Mouse (Mus musculus) frontal cortex, postnatal 25 days (tissue): ENCODE data around the gene Nacc1.

Source experiments
- DNase-seq, 2 experiments: peaks; one replicate each; pipeline ENCODE4 v3.0.0; 2022; ENCODE audit warnings: low spot score in 2 of 2

The Nacc1 gene

DNA sequence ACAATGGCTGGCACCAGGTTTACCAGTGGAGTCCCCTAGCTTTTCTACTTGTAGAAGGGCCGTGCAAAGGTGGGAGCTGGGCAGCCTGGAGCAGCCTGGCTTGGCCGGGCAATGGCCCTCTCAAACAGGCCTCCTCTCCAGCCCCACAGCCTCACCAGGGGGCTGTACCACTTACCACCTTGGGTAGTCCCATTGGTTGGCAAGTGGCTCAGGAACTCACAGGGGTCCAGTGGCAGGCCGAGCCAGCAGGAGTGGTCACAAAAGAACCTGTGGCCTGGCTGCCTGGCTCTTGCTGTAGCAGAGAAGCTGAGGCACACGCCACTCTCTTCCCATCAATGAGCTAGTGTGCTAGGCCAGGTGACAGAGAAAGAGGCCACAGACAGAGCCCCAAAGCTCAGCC, 26.5 kb upstream of the Nacc1 start:
- DNase-seq, result no peak

DNA sequence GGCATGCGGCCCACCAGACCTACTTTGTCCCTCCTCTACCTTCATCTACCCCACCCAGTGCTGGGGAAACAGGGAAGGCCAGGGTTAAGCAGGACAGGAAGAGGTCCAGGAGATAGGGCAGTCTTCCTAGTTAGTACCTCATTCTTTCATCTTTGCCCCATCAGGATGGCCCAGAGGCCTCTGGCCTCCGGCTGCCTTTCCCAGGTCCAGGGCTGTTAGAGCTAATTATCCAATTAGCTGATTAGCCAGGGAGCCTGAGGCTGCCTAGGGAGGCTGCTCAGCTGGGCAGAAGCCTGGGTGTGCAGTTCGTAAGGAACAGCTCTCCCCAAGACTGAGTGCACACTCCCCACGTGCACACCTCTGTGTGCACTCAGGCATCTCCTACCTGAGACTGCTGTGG, 25.7 kb upstream of the Nacc1 start:
- DNase-seq, result no peak

DNA sequence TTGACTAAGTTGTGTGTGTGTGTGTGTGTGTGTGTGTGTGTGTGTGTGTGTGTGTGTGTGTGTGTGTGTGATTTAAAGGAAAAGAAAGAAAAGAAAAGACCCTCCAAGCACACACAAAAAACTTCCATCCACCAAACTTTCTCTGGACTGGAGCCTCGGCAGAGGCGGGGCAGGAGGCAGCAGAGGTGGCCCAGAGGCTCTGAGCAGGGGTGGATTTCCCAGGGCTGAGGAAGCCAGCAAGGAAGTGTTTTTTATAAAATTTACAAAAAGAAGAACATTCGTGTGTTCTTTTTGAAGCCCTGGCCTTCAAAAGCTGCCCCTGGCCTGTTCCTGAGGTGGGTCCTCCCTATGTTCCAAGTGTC, 25.1 kb upstream of the Nacc1 start:
- no peak for DNase-seq

DNA sequence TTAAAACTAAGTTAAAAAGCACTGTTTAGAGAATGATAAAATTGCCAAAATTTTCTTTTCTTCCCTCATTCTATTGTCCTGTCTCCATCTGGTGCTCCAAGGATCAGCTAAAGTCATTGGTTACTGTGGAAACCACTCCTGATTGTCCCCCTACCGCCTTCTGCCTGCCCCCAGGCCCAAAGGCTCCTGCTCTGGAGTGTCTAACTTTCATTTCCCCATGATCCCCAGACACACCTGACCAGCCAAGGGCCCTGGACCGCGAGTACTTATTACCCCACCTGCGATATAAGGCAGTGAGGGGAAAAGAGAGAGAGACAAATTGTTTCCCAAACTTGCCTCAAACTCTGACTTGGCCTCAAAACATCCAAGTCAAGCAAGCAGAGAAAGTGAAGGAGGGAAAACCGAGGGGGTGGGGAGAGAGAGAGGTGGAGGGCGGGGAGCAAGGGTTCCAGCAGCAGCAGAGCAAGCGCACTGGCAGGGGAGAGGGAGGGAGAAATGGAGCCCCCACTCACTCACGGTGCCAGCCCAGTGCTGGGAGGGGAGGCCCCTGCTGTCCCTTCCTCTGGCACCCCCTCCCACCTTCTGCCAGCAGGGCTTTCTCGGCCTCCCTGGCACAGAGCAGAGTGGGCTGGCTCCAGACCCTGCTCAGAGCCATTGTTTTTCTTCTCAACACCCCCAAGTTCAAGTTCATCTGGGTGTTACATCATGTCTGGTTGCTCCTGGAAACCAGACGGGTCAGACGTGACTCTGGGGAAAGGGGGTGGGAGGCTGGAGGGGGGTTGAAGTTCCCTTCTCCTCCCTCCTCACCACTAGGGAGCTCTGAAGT, 24.5 kb upstream of the Nacc1 start:
- DNase-seq, result no peak

DNA sequence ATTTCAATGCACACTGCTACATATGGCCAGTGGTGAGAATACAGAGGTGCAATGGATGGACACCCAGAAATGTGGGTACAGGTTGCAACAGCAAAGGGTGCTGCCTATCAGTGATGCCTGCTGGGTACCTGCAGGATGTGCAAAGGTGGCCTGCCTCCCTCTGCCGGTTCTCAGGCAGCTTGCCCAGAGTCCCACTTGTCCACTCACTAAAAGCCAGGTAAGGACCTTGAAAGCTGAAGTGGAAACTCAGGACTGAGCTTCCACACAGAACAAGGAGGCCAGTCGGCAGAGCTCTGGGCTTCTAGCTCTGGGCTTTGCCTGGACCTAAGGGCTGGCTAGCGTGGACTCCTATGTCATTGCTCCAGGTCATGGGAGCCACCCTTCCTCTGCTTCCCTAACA, 23.6 kb upstream of the Nacc1 start:
- no peak for DNase-seq

DNA sequence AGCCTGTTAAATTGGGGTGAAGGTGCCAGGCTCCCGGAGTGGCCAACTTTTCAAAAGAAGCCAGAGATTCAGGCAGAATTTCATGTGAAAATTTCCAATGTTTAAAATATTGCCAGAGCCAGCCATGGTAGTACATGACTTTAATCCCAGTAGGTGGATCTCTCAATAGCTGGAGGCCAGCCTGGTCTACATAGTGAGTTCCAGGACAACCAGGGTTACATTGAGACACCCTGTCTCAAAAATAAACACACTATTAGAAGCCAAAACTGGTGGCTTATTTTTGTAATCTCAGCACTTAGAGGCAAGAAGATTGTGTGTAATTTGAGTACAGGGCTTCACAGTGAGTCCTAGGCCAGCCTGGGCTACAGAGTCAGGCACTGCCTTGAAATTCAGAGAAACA, 22.3 kb upstream of the Nacc1 start:
- DNase-seq, result no peak

DNA sequence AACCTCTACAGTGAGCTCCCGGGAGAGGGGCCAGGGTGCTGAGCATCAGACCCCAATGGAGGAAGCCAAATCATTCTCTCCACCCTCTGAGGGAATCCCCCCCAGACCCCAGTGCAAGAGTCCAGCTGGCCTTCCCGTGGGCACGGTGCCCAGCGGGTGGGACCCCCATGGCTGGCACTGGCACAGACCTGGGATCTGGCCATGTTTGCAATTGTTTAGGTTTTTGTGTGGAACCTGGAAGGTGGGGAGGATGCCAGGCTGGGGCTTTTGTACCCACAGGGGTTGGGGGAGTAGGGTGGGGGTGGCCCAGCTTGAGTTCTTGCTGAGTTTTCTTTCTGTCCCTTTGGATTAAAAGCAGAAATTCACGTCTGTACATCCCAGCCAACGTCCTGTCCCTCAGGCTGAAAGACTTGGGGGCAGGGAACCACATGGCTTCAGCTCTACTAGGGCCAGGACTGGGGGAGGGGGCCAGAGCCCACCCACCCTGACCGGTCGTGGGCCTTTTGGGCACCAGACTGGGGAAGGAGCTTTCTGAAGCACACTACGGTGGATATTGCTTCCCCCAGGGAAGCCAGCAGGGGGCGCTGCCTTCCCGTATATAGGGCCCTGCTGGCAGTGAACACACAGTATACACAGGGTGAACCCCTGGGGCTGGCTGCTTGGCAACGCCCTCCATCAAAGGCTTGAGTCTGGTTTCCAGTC, 21.3 kb upstream of the Nacc1 start:
- peak; percentile 84 to 86 for DNase-seq

DNA sequence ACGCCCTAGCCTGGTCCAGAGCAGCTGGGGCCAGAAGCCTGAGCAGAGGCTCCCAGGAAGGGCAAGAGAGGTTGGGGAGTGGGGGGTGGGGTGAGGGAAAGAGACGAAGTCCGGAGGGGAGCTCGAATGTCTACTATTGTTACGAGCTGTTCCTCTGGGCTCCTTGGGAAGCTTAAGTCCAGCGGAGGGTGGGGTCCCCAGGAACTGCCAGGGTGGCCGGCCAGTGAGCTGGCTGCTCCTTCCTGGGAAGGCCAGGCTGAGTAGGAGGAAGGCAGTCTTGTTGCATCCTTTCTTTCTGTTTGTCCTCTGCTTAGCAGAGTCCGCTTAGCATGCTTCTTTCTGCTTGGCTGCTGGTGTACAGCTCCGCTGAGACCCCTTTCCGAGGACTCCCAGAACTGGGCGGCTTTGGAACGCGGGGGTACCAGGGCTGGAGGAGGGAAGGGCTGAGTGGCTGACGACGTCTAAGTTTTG, 20.4 kb upstream of the Nacc1 start:
- DNase-seq, result no peak

DNA sequence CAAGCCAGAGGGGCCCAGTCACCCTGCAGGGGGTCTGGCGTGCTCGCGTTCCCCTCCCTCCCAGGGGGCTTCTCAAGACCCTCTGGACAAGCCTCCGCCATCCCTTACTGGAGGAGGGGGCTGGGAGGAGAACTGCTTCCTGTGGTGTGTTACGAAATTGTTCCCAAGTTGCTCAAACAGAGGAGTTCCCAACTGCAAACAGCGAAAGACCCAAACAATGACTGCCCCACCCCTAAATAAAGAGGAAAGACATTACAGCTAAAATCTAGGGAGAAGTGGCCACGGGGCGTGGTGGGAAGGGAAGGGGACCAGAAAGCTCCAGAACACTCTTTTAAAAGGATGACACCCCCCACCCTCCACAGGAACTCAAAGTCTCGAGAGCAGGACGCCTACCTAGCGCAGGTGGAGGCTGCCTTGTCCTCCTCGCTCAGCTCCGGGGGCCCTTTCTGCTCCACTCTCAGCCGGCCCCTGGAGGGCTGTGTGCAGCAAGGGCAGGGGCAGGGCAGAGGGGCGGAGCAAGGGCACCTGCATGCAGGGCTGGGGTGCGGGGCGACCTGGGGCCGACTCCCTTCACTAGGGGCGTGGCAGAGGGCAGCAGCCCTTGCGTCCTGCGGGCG, 19.7 kb upstream of the Nacc1 start:
- no peak for DNase-seq

DNA sequence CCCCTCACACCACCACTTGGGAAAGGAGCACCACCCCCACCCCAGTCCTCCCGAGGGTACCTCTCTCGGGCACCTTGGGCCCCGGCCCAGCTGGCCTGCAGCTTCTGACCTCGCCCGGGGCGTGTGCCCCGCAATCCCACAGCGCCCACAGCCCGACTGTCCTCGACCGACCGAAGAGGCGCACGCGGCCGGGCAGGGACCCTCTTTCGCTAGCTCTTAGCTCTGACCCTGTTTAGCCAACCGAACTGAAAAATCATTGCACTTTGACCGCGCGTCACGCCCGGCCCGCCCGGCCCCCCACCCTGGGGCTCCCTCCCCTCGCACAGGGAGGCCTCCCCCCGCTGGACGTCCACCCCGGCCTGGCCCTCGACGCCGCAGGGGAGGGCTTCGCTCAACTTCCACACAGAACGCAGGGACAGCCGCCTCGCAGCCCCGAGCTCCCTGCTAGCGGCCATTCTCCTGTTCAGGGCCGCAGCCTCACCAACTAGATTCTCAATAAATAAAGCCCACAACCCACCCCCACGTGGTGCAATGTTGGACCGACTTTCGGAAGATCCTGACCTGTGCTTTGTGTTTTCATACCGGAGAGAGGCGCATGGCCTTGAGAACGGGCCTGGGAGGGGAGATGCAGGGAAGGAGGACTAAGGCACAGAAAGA, 19.1 kb upstream of the Nacc1 start:
- no peak for DNase-seq

DNA sequence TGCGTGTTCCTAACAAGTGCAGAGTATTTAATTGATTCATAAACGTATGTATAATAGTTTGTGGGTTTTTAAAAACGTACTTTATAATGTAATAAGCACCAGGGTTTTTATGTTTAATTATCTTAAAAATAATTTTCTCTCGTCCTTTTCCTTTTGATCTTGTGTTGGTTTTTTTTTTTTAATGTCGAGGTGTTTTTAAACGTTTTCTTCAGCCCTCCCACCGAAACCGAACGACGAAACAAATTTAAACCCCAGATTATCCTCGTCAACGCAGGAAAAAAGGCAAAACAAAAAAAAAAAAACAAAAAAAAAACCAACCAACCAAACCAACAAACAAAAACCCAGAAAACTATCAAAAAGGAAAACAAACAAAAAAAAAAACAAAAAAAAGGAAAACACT, 18.3 kb upstream of the Nacc1 start:
- no peak for DNase-seq

DNA sequence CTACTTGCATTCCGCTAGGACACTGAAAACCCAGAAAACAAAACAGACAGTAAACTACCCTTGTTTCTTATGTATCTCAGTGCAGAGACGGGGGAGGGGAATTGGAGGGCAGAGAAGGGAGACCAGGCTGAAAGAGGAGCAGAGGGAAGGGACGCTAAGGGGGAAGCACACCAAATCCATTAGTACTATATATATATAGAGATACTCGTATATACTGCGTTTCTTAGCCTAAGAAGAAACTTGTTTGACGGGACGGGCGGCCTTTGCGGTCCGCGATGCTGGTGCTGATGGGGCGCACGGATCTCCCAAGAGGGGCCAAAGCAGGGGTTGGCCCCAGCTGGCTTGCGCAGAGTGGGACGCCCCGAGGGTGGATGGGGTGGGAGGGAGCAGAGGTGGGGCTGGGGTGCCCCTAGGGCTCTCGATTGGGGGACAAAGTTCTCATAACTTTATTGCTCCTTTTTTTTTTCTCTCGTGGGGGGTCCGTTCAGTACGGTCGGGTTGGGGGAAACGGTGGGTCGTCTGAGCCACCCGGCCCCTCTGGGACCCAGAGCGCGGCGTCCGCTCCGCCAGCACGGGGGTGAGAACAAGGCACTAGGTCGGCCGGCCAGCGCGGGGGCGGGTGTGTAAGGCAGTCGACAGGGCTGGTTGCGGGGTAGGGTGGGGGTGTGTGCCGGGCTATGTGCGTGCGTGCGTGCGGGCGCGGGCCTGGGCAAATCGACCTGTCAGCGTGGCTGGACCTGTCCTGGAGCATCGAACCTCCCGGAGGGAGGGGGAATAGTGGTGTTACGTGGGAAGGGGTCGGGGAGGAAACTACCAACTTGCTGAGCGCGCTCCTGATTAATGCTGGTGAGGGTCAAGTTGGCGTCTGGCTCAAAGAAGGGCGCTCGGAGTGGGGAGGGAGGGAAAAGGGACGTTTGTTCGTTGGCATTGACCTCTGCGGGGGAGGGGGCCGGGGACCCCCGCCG, 17.5 kb upstream of the Nacc1 start:
- no peak for DNase-seq

DNA sequence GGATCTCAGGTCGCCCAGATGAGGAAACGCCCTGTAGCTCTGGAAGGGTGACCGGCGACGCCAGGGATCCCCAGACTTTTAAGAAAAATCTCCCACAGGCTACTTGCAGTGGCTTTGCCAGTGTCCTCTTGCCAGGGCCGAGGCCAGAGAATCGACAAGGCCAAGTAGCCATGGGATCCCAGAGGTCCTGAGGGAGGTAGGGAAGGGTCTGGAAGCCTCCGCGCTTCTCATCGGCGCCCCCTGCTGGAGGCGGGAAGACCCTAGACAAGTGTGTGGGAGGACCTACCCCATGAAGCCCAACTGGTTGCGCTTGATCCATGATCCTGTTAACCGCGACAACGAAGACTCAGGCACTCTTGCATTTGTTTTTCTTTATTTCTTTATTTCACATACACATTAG, 16.7 kb upstream of the Nacc1 start:
- DNase-seq, result no peak

DNA sequence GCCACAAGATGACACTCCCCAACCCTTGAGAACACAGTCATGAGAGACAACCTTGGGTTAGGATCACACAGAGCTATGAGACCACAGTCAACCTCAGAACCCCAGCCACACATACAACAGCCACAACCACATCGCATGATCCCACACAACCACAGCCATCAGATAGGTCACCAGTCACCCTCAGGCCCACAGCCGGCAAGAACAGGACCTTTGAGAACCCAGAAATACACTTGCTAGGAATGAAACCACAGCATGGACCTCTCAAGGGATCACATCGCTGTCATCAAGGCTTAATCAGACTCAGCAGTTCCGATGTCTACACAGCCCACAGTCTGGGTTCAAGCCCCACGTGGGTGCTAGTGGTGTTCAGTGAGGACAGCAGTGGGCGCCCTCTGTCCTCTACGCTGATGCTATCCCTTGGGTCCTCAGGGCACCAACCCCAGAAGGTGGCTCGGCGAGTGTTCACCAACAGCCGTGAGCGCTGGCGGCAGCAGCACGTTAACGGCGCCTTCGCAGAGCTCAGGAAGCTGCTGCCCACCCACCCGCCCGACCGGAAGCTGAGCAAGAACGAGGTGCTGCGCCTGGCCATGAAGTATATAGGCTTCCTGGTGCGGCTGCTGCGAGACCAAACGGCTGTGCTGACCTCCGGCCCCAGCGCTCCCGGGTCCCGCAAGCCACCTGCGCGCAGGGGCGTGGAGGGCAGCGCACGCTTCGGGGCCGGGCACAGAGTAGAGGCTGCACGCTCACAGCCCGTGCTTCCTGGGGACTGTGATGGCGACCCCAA, 16.0 kb upstream of the Nacc1 start:
- DNase-seq, result no peak

DNA sequence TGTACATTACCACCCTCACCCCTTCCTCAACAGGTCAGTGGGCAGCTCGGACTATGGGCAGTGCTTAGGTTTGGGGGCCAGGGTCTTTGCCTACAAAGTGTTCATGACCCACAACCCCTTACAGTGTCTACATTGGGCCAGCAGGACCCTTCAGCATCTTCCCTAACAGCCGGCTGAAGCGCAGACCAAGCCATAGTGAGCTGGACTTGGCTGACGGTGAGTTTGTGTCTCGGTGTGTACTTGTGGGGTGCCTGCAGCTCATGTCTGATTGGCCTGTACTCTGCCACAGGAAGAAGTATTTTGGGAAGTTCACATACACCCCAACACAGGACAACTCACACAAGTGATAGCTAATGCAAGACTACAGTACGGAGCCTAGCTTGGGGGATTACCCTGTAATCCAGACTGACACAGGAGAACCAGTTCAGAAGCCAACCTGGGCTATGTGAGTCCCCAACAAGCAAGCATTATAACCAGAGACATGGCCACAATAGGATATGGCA, 15.4 kb upstream of the Nacc1 start:
- no peak for DNase-seq

DNA sequence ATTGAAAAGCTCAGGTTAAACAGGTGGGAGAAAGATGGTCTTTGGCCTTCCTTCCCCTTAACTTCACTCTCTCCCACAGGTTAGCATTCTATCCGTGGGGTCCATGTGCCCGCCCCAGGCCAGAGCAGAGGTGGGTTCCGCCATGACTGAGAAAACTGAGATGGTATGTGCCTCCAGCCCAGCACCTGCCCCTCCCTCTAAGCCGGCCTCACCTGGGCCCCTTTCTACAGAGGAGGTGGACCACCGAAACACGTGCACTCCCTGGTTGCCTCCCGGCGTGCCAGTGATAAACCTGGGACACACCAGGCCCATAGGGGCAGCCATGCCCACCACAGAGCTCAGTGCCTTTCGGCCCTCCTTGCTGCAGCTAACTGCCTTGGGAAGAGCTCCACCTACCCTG, 14.9 kb upstream of the Nacc1 start:
- no peak for DNase-seq

DNA sequence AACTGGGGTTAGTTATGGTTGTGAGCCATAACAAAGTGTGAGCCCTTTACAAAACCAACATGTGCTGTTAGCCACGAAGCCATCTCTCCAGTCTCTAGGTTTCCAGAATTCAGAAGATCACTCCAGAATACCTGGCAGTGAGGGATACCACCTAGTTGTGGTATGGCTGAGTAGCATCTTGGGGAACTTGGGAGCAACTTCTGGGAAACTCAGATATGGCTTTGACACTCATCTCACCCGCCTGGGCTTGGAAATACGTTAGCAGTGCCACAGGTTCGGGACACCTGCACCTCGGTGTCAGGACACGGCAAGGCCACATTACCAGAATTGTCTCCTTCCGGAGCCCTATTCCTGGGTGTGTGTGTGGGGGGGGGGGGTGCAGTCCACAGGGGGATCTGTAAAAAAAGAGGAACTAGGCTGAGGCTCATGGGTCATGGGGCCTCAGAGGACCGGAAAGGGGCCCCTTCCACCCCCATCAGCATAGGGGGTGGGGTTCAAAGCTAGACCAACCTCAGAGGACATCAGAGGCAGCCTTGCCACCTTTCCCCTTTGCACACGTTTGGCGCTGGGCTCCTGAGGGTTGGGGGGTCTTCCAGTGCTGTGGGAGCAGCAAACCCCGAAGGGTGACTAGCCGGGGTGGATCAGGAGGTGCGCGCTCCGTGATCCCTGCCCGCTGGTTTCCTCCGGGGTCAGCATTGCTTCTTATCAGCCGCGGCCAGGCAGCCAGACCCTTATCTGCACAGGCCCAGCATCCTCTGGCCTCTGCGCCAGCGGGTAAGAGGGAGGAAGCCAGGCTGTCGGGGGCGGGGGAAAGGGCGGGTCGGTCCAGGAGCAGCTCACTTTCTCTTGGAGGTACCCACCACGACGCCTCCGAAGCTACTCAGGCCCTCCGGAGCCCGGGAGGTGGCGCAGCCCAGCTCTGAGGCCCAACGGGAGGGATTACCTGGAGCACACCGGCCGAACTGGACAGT, 13.6 kb upstream of the Nacc1 start, which contains the start of gene Lyl1:
Gene Lyl1 (plus strand): TSS at position 517 of the 971 bp plus-strand sequence.
- no peak for DNase-seq

DNA sequence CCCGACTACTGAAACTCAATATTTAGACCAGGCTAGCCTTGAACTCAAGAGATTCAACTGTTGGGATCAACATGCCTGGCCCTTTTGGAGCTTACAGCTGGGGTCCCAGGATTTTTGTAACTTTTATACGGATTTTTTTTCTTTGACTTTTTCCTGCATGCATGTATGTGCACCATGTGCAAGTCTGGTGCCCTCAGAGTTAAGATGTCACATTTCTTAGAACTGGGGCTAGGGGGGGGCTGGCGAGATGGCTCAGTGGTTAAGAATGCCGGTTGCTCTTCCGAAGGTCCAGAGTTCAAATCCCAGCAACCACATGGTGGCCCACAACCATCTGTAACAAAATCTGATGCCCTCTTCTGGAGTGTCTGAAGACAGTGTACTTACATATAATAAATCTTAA, 12.9 kb upstream of the Nacc1 start:
- DNase-seq, result no peak

DNA sequence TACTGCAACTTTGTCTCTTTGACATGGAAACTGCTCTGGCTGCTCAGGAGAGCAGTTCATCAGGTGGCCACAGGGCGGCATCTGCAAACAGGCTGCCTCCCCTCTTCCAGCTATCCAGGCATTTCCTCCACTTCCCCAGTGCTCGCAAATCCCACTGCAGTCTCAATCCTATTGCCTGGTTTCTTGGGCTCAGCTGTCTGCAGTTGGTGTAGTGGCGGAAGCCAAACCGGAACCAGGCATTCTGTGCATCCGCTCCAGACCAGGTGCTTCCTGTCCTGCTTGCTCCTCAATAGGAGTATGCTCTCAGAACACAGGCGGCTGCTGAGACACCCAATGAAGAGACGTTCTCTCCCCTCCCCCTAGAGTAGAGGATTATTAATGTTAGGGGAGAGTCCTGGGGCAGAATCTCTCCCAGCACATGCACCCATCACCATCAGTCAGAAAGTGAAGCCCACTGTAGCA, 12.2 kb upstream of the Nacc1 start:
- DNase-seq, result no peak
